Mouse (Mus musculus) heart, postnatal 14 days (tissue): ENCODE measurements at regions not wholly inside any gene's neighbourhood (a gene's known extent, or its start where the extent isn't known, plus 50 kb on each side); places are given as distances from the start of the nearest gene placed in this dataset.

Experiments used
- DNase-seq, 2 experiments: peaks; one replicate each; pipeline ENCODE4 v3.0.0; 2021 to 2022
- intact Hi-C: fragments of 180-260 bp; cut with DNase I; formaldehyde crosslinking; loops from one replicate; pipeline ENCODE4 v1.15.1; 2025

GRCm38 (mm10) chr3:34527546-34527945 is 122.7 kb upstream of the Sox2 start:
- intact Hi-C loops = no loop called here
- DNase-seq = no peak

- DNase-seq = no peak
- intact Hi-C loops = no loop called here
Observed at GRCm38 (mm10) chr3:34525730-34526129, 124.5 kb upstream of the Sox2 start.

GRCm38 (mm10) chr3:34522054-34522684 is 128.0 kb upstream of the Sox2 start:
- intact Hi-C loops = no loop called here
- no peak for DNase-seq

GRCm38 (mm10) chr3:34521357-34522053 is 128.7 kb upstream of the Sox2 start:
- intact Hi-C loops = no loop called here

GRCm38 (mm10) chr3:34512503-34513145 is 137.6 kb upstream of the Sox2 start:
- DNase-seq = no peak
- intact Hi-C loops = no loop called here

More at GRCm38 (mm10) chr3:34521357-34522053, 128.7 kb upstream of the Sox2 start:
- DNase-seq = no peak

GRCm38 (mm10) chr3:34510723-34511122 is 139.5 kb upstream of the Sox2 start:
- intact Hi-C loops = no loop called here
- DNase-seq = no peak

GRCm38 (mm10) chr3:34509160-34509559 is 141.0 kb upstream of the Sox2 start:
- no peak for DNase-seq

GRCm38 (mm10) chr3:34504573-34504894 is 145.7 kb upstream of the Sox2 start:
- no peak for DNase-seq
- intact Hi-C loops = no loop called here

More at GRCm38 (mm10) chr3:34509160-34509559, 141.0 kb upstream of the Sox2 start:
- intact Hi-C loops = no loop called here

GRCm38 (mm10) chr3:34503874-34504572 is 146.2 kb upstream of the Sox2 start:
- intact Hi-C loops = no loop called here
- no peak for DNase-seq

GRCm38 (mm10) chr3:34496839-34497238 is 153.4 kb upstream of the Sox2 start:
- intact Hi-C loops = no loop called here
- DNase-seq = no peak

GRCm38 (mm10) chr3:34495615-34496014 is 154.6 kb upstream of the Sox2 start:
- intact Hi-C loops = no loop called here
- DNase-seq = no peak

GRCm38 (mm10) chr3:34493921-34494320 is 156.3 kb upstream of the Sox2 start:
- DNase-seq = no peak
- intact Hi-C loops = no loop called here

- intact Hi-C loops = no loop called here
- DNase-seq = no peak
Observed at GRCm38 (mm10) chr3:34489008-34489407, 161.2 kb upstream of the Sox2 start.

GRCm38 (mm10) chr3:34486441-34487050 is 163.7 kb upstream of the Sox2 start:
- intact Hi-C loops = no loop called here
- no peak for DNase-seq

- DNase-seq = no peak
- intact Hi-C loops = no loop called here
Observed at GRCm38 (mm10) chr3:34485345-34486223, 164.6 kb upstream of the Sox2 start.

- intact Hi-C loops = no loop called here
- DNase-seq = no peak
Observed at GRCm38 (mm10) chr3:34483934-34484333, 166.3 kb upstream of the Sox2 start.

GRCm38 (mm10) chr3:34481821-34482713 is 168.1 kb upstream of the Sox2 start:
- no peak for DNase-seq
- intact Hi-C loops = no loop called here

GRCm38 (mm10) chr3:34481314-34481713 is 168.9 kb upstream of the Sox2 start:
- intact Hi-C loops = no loop called here
- no peak for DNase-seq

GRCm38 (mm10) chr3:34474126-34474525 is 176.1 kb upstream of the Sox2 start:
- intact Hi-C loops = no loop called here
- DNase-seq = no peak
